Mouse (Mus musculus): ENCODE data around the gene Slc26a9. TPM values are rescaled to one million over a fixed set of nuclear protein-coding genes. Genes with fewer than 3 reads are reported as not detected.
A peak's percentile ranks its signal among the peaks of the same experiment; 100 is the strongest.

The Slc26a9 gene
- polyA plus RNA-seq, 1 experiment from 2014 or later = not detected

DNA sequence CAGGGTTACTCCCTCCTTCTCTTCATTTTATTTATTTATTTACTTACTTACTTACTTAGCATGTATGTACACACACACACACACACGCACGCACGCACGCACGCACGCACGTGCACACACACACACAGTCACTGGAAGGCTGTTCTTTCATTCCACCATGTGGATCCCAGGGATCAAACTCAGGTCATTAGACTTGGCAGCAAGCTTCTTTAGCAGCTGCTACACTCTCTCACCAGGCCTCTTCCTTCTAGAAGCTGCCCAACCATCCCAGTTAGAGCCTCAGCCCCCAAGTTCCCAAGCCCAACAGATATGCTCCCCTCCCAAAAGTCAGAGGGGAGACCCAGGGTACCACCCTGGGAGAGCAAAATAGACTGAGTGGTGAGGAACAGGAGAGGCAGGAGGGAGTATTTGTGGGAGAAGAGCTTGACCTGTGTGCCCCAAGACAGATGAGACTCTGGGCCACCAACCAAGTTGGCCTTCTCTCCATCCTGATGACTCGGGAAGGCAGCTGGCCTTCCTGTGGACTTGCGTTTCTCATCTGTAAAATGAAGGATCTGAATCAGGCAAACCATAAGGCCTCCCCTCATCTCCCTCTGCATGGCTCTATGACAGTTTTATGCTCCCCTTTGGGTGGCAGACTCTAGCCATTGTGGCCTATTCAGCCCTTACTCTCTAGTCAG is 4.2 kb upstream of the Slc26a9 start:
- H3K27ac ChIP-seq = no peak overlapping the region
- WGBS = 88% methylated on average over 9 of the region's 9 CpGs

DNA sequence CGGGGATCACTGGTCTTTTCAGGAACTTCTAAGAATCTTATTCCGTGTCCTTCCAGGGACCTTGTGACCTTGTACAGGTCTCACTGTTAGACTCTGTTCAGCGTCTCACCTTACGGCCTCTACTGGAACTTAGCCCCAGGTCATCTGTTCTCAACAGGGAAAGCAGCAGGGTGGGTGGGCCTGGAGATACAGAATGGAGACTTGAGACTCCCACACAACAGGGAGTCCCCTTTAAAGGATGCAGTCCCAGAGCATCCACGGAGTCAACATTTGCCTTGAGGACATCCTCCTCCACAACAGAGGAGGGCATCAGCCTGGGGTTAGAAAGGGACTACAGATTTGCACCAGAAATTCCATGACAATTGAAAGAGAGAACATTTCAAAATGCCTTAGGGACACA is 1.6 kb downstream of the Slc26a9 start:
- no peak overlapping the region for H3K9ac ChIP-seq
- no peak overlapping the region for H3K4me3 ChIP-seq
- H3K27ac ChIP-seq = no peak overlapping the region
- no peaks in the 10 kb centered on the region for H3K4me1 ChIP-seq
- no peak overlapping the region for H3K4me2 ChIP-seq (replicated peaks)
- WGBS = 54% methylated on average over 5 of the region's 5 CpGs
- no peak for ATAC-seq (ENCODE audit: low FRiP score, low read depth)
- no peaks in the 10 kb centered on the region for H3K36me3 ChIP-seq
- H3K9me3 ChIP-seq = no peaks in the 10 kb centered on the region
- H3K27me3 ChIP-seq = no peaks in the 10 kb centered on the region; the same call in 1 of the 2 replicates

More for the DNA sequence above, 4.2 kb upstream of the Slc26a9 start:
- Histone ChIP-seq H3K4me3 (no peak overlapping the region), H3K27me3 (no peaks in the 10 kb centered on the region), H3K4me2 (replicated peaks) (no peak overlapping the region), H3K4me1 (no peaks in the 10 kb centered on the region), H3K36me3 (no peaks in the 10 kb centered on the region), H3K9ac (no peak overlapping the region), H3K9me3 (no peaks in the 10 kb centered on the region)
- ATAC-seq (ENCODE audit: low FRiP score, low read depth) = no peak

- no peak for ATAC-seq (ENCODE audit: low FRiP score, low read depth)
- H3K9ac ChIP-seq = no peak overlapping the region
- WGBS = 61% methylated on average over 2 of the region's 2 CpGs
These were observed 3.9 kb downstream of the Slc26a9 start for GRCm38 (mm10) chr1:131747761-131748160.

DNA sequence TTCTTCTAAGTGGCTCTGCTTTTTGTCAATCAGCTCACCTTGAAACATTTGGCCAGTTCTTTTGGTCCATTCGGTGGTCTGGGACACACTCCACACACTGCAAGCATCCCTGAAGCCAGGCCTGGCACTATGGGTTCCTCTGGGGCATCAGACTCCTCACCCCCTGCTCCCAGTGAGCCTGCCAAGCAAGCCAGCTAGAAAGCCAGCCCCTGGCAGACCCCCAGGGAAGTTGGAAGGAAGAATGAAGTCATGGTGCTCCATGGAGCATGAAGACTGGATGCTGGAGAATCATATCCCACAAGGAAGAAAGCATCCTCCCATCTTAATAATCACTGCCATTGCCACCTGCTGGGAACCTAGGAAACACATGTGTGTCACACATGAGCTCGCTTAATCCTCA is 4.8 kb downstream of the Slc26a9 start:
- Histone ChIP-seq H3K4me2 (replicated peaks) (no peak overlapping the region), H3K27ac (no peak overlapping the region), H3K4me3 (no peak overlapping the region), H3K27me3 (no peaks in the 10 kb centered on the region; the same call in 1 of the 2 replicates), H3K36me3 (no peaks in the 10 kb centered on the region), H3K9me3 (no peaks in the 10 kb centered on the region), H3K9ac (no peak overlapping the region), H3K4me1 (no peaks in the 10 kb centered on the region)
- no peak for ATAC-seq (ENCODE audit: low FRiP score, low read depth)
- 69% methylated on average over 2 of the region's 2 CpGs for WGBS

More at GRCm38 (mm10) chr1:131747761-131748160, 3.9 kb downstream of the Slc26a9 start:
- Histone ChIP-seq H3K4me2 (replicated peaks) (no peak overlapping the region), H3K9me3 (no peaks in the 10 kb centered on the region), H3K27me3 (no peaks in the 10 kb centered on the region; the same call in 1 of the 2 replicates), H3K4me3 (no peak overlapping the region), H3K36me3 (no peaks in the 10 kb centered on the region), H3K27ac (no peak overlapping the region), H3K4me1 (no peaks in the 10 kb centered on the region)

- Histone ChIP-seq H3K9ac (no peak overlapping the region), H3K4me3 (no peak overlapping the region), H3K36me3 (no peaks in the 10 kb centered on the region), H3K27ac (no peak overlapping the region), H3K27me3 (no peaks in the 10 kb centered on the region; the same call in 1 of the 2 replicates), H3K4me2 (replicated peaks) (no peak overlapping the region), H3K4me1 (no peaks in the 10 kb centered on the region), H3K9me3 (no peaks in the 10 kb centered on the region)
- no peak for ATAC-seq (ENCODE audit: low FRiP score, low read depth)
- WGBS = 77% methylated on average over 15 of the region's 15 CpGs
These were observed 6.1 kb downstream of the Slc26a9 start for GRCm38 (mm10) chr1:131749706-131750545.

DNA sequence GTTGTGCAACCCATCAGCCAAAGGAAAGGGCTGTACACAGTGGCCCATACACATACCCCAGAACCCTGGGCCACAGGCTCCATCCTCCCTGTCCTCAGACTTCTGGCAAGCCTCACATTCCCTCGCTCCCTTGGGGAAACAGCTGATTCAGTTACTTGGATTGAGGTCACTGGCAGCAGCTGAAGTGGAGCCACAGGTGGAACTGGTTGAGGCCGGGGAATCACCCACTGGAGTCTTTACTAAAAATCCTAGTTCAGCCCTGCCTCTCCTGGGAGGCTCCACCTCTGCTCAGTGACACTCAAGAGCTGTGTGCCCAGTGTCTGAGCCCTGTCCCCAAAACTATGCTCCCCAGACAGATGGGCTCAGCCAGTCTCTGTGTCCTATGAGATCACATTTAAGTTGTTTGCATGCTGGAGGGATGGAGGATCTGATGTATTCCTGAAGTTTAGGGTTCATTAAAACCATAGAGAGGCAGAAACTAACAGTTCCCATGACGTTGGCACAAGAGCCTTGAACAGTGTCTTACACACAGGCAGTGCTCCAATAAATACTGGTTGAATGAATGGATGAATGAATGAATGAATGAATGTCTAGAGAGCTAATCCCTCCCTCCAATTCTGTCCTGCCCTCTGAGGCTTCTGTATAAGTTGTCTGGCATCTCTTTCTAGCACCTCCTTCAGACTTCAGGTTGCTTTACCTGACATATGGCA is 7.5 kb downstream of the Slc26a9 start:
- H3K36me3 ChIP-seq = no peaks in the 10 kb centered on the region
- no peaks in the 10 kb centered on the region; the same call in 1 of the 2 replicates for H3K27me3 ChIP-seq
- no peak overlapping the region for H3K9ac ChIP-seq
- no peaks in the 10 kb centered on the region for H3K9me3 ChIP-seq
- H3K27ac ChIP-seq = no peak overlapping the region
- 66% methylated on average over 3 of the region's 3 CpGs for WGBS
- ATAC-seq (ENCODE audit: low FRiP score, low read depth) = 0 out of 2 replicates have a peak, but pooled peaks have one; percentile 40
- no peak overlapping the region for H3K4me2 ChIP-seq (replicated peaks)
- no peak overlapping the region for H3K4me3 ChIP-seq
- no peaks in the 10 kb centered on the region for H3K4me1 ChIP-seq

DNA sequence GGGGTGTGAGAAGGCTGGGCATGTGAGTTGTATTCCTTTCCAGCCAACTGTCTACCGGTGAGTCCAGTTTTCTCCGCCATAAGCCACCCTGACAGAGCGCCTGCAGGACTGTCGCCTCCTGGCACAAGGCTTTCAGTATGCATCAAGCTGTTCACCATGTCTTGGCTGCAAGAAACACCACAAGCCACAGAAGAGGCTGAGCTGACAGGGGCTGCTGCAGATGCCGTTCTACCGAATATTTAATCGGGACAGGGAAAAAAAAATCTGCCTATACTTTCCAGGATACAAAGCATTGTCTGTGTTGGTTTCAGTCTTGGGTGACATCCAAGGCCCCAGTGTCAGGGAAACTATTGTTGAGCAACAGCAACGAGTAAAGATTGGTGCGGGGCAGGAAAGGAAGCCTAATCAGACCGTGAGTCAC is 8.1 kb downstream of the Slc26a9 start:
- no peak for ATAC-seq (ENCODE audit: low FRiP score, low read depth)
- no peak overlapping the region for H3K4me2 ChIP-seq (replicated peaks)
- no peaks in the 10 kb centered on the region for H3K4me1 ChIP-seq
- no peak overlapping the region for H3K27ac ChIP-seq
- H3K9me3 ChIP-seq = no peaks in the 10 kb centered on the region
- H3K4me3 ChIP-seq = no peak overlapping the region
- no peak overlapping the region for H3K9ac ChIP-seq
- 78% methylated on average over 10 of the region's 10 CpGs for WGBS
- no peaks in the 10 kb centered on the region; the same call in 1 of the 2 replicates for H3K27me3 ChIP-seq
- no peaks in the 10 kb centered on the region for H3K36me3 ChIP-seq

GRCm38 (mm10) chr1:131754212-131754829 is 10.5 kb downstream of the Slc26a9 start:
- H3K4me1 ChIP-seq = no peaks in the 10 kb centered on the region
- no peaks in the 10 kb centered on the region; the same call in 1 of the 2 replicates for H3K27me3 ChIP-seq
- H3K9me3 ChIP-seq = no peaks in the 10 kb centered on the region
- no peak overlapping the region for H3K4me3 ChIP-seq
- no peak overlapping the region for H3K4me2 ChIP-seq (replicated peaks)
- ATAC-seq (ENCODE audit: low FRiP score, low read depth) = no peak
- 70% methylated on average over 3 of the region's 3 CpGs for WGBS
- H3K27ac ChIP-seq = no peak overlapping the region
- no peak overlapping the region for H3K9ac ChIP-seq
- no peaks in the 10 kb centered on the region for H3K36me3 ChIP-seq

- 82% methylated on average over 4 of the region's 4 CpGs for WGBS
These were observed 11.1 kb downstream of the Slc26a9 start for GRCm38 (mm10) chr1:131754916-131755315.

GRCm38 (mm10) chr1:131757211-131757610 is 13.4 kb downstream of the Slc26a9 start:
- no peak for ATAC-seq (ENCODE audit: low FRiP score, low read depth)
- Histone ChIP-seq H3K27me3 (no peaks in the 10 kb centered on the region), H3K9me3 (no peaks in the 10 kb centered on the region), H3K4me1 (no peaks in the 10 kb centered on the region), H3K4me2 (replicated peaks) (no peak overlapping the region), H3K9ac (no peak overlapping the region), H3K27ac (no peak overlapping the region), H3K4me3 (no peak overlapping the region), H3K36me3 (no peaks in the 10 kb centered on the region)
- 89% methylated on average over 6 of the region's 6 CpGs for WGBS

More at GRCm38 (mm10) chr1:131754916-131755315, 11.1 kb downstream of the Slc26a9 start:
- no peak for ATAC-seq (ENCODE audit: low FRiP score, low read depth)
- Histone ChIP-seq H3K4me3 (no peak overlapping the region), H3K36me3 (no peaks in the 10 kb centered on the region), H3K9ac (no peak overlapping the region), H3K27ac (no peak overlapping the region), H3K9me3 (no peaks in the 10 kb centered on the region), H3K4me2 (replicated peaks) (no peak overlapping the region), H3K27me3 (no peaks in the 10 kb centered on the region; the same call in 1 of the 2 replicates), H3K4me1 (no peaks in the 10 kb centered on the region)

- H3K4me3 ChIP-seq = no peak overlapping the region
- no peak overlapping the region for H3K4me2 ChIP-seq (replicated peaks)
- no peaks in the 10 kb centered on the region for H3K9me3 ChIP-seq
- H3K36me3 ChIP-seq = no peaks in the 10 kb centered on the region
- H3K4me1 ChIP-seq = no peaks in the 10 kb centered on the region
- no peak overlapping the region for H3K27ac ChIP-seq
- no peak overlapping the region for H3K9ac ChIP-seq
- H3K27me3 ChIP-seq = no peaks in the 10 kb centered on the region
- 74% methylated on average over 7 of the region's 7 CpGs for WGBS
- ATAC-seq (ENCODE audit: low FRiP score, low read depth) = no peak
These were observed 15.0 kb downstream of the Slc26a9 start for GRCm38 (mm10) chr1:131758796-131759195.
